Mouse (Mus musculus) frontal cortex, adult (tissue): ENCODE measurements at regions not wholly inside any gene's neighbourhood (a gene's known extent, or its start where the extent isn't known, plus 50 kb on each side); places are given as distances from the start of the nearest gene placed in this dataset.

Source experiments
- ATAC-seq: cut with Nextera tagmentation; 2 replicates; pipeline ENCODE4 v1.9.2; 2017; ENCODE audit warnings: mild to moderate bottlenecking, moderate library complexity, mixed read lengths; ENCODE audit not compliant: low TSS enrichment

DNA sequence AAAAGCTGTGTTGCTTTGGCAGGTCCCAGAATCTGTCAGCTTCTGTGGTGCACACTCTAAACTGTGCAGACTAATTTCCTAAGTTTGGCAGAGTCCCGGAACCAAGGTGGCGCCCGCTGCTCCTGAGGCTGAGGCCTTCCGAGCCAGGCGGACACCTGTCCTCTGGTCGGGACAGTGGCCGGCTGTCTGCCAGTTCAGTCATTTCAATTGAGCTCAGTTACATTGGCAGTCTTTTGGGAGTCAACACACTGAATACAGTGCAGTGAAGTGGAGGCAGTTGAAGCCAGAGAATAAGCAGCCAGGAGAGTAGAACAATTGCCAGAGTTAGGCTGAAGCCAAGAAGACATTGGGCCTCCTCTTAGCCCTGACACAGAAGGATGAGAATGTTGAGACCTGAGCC is 164.2 kb downstream of the Cdh19 start:
- ATAC-seq: no peak

DNA sequence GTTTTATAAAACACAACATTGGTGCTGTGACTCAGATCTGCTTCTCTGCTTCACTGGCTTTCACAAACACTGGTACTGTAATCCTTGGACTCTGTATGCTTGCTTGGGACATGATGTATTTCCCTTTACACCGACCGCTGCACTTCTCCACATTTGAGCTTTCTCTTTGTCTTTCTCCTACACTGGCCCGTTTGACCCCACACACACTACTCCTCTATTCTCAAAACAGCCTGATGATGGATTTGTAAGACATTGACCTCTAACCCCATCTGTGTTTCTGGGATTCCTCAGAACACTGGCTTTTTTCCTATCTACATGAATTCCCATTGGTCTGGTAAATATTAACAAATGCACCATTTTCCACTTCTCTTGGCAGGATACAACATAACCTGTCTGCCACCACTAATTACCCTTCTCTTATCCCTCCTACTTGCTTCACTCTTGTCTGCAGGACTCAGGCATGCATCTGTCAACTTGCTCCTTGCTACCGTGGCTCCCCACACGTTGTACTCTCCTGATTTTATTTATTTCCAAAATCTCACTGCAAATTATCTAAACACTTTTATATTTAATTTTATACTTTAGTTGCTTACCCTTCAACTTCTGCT is 178.1 kb downstream of the Cdh19 start:
- no peak for ATAC-seq

DNA sequence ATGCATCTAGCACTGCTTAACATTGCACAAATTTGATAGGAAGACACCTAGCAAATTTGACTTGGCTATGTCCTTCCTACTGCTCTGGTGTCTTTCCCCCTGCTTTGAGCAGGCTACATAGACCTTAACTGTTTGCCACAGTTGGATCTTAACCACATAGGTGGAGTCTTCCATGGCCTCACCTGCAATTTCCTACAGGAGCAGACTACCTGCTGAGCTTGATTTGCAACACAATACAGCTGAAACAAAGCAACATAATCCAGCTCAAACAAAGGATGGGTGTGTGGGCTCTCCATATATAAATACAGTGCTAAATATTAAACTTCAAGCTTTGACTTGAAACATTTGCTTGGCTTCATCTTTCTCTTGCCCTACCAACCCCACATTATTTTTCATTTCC is 186.8 kb downstream of the Cdh19 start:
- no peak for ATAC-seq

DNA sequence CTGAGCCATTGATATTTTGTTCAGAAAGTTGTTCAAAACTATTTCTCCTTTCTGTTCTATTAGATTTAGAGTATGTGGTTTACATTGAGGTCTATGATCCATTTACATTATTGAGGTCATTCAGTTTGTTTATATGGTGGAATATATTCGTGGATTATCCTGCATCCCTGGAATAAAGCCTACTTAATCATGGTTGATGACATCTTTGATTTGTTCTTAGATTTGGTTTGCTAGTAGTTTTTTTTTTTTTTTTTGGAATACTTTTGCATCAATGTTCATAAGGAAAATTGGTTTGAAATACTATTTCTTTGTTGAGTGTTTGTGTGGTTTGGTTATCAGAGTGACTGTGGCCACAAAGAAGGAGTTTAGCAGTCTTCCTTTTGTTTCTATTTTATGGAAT is 202.0 kb downstream of the Cdh19 start:
- ATAC-seq: no peak

DNA sequence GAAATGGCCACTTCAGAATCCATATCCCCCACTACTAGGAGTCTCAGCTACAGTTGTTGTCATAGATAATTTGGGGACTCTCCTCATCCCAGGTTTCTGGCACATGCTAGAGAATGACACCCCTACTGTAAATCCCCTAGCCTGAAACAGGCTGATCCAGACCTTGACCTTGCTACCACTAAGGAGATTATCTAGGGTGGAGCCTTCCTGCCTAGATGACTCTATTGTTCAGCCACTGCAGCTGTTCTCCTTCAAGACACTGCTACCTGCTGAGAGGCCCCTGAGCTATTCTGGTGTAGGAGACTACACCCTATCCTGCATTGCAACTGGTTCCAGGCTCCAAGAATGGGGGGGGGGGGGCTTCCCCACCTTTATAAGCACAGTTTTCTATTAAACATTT is 202.5 kb downstream of the Cdh19 start:
- no peak for ATAC-seq

DNA sequence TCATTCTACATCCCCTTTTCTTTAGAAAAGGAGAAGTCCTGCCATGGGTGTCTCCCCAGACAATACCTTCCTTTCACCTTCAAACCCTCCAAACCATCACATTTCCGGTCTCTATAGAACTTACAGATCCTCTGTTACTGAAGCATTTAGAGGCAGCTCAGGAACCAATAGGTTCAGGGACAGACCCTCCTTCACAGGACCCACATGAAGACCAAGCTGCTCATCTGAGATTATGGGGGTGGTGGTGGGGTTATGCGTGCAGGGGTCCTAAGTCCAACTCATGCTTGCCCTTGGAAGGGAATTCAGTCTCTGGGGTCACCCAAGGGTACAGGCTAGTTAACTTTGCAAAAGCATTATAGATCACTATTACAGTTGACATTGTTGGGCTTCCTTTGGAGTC is 203.3 kb downstream of the Cdh19 start:
- ATAC-seq: no peak

DNA sequence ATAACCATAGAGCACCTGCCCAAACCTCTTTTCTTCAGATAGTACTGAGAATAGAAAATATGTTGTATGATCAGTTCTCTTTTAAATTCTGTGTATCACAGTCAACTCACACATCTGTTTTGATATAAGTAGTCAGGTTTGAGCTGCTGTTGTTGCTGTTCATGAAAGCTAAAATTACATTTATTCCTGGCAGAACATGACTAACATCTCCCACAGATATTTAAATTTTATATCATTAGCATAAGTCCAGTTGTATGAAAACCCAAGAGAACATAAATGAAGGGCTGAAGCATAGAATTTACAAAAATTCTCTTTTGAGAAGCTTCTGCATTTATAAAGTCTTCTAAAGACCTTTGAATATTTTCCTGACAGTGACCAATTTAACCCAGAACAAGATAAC is 252.5 kb downstream of the Cdh19 start:
- ATAC-seq: peak; percentile 97
